Mouse (Mus musculus): ENCODE data around the gene Mif4gd. TPM values are rescaled to one million over a fixed set of nuclear protein-coding genes. Genes with fewer than 3 reads are reported as not detected.

Gene Mif4gd
- polyA plus RNA-seq, 1 experiment from 2014 or later, result 16.2 TPM

- Histone ChIP-seq H3K4me1 (ENCODE audit: control insufficient read depth, insufficient read depth, low read depth, low read length) (peaks cover 17% of the 10 kb centered on the region), H3K9me3 (ENCODE audit: control insufficient read depth, low read length) (no peaks in the 10 kb centered on the region), H3K4me2 (ENCODE audit: low read length) (no peak overlapping the region), H3K36me3 (ENCODE audit: control insufficient read depth, insufficient read depth, low read length) (peaks cover 12% of the 10 kb centered on the region), H3K27ac (ENCODE audit: low read depth, low read length) (no peak overlapping the region), H3K27me3 (replicated peaks; ENCODE audit: control insufficient read depth, insufficient read depth, low read length) (no peaks in the 10 kb centered on the region), H3K9ac (ENCODE audit: low read depth, low read length) (no peak overlapping the region), H3K4me3 (ENCODE audit: low read length) (no peak overlapping the region)
- WGBS, result 94% methylated on average over 4 of the region's 4 CpGs
- ATAC-seq, result no peak
These were observed 14.5 kb downstream of the Mif4gd start for GRCm38 (mm10) chr11:115598309-115598708.

GRCm38 (mm10) chr11:115595209-115595608 is 17.6 kb downstream of the Mif4gd start:
- Histone ChIP-seq H3K4me2 (ENCODE audit: low read length) (no peak overlapping the region), H3K9me3 (ENCODE audit: control insufficient read depth, low read length) (no peaks in the 10 kb centered on the region), H3K9ac (ENCODE audit: low read depth, low read length) (no peak overlapping the region), H3K4me3 (ENCODE audit: low read length) (no peak overlapping the region), H3K4me1 (ENCODE audit: control insufficient read depth, insufficient read depth, low read depth, low read length) (no peaks in the 10 kb centered on the region), H3K27me3 (replicated peaks; ENCODE audit: control insufficient read depth, insufficient read depth, low read length) (no peaks in the 10 kb centered on the region), H3K27ac (ENCODE audit: low read depth, low read length) (no peak overlapping the region), H3K36me3 (ENCODE audit: control insufficient read depth, insufficient read depth, low read length) (peaks cover 36% of the 10 kb centered on the region)
- no peak for ATAC-seq
- WGBS, result 97% methylated on average over 3 of the region's 3 CpGs

DNA sequence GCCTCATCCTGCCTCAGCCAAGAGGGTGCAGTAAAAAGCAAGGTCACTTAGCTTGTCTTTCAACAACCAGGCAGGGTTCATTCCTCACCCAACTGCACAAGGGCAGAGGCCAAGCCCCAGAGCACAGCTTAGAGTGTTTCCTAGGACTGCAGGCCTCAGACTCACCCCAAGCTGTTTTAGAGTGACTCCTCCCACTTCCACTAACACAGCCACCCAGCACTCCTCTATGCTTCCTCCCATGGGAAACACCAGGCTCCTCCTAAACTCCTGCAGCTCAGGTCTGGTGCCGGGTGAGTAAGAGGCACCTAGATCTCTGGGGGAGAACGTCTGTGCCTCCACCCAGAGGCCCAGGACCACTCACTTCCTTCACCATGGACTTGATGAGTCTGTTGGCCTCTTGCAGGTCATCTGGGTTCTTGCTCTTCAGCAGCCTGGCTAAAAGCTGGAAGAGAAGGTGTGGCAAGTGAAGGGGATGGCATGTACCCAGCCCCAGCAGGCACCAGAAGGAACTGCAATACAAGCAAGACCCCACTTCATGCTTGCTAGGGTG is 22.2 kb downstream of the Mif4gd start:
- H3K9me3 ChIP-seq (ENCODE audit: control insufficient read depth, low read length), result no peaks in the 10 kb centered on the region
- no peaks in the 10 kb centered on the region for H3K4me1 ChIP-seq (ENCODE audit: control insufficient read depth, insufficient read depth, low read depth, low read length)
- ATAC-seq, result no peak
- peaks cover 69% of the 10 kb centered on the region for H3K36me3 ChIP-seq (ENCODE audit: control insufficient read depth, insufficient read depth, low read length)
- no peak overlapping the region for H3K9ac ChIP-seq (ENCODE audit: low read depth, low read length)
- 98% methylated on average over 2 of the region's 2 CpGs for WGBS
- H3K4me3 ChIP-seq (ENCODE audit: low read length), result no peak overlapping the region
- no peak overlapping the region for H3K4me2 ChIP-seq (ENCODE audit: low read length)
- H3K27ac ChIP-seq (ENCODE audit: low read depth, low read length), result no peak overlapping the region
- H3K27me3 ChIP-seq (replicated peaks; ENCODE audit: control insufficient read depth, insufficient read depth, low read length), result no peaks in the 10 kb centered on the region

- H3K27ac ChIP-seq (ENCODE audit: low read depth, low read length), result no peak overlapping the region
- no peak overlapping the region for H3K9ac ChIP-seq (ENCODE audit: low read depth, low read length)
- H3K9me3 ChIP-seq (ENCODE audit: control insufficient read depth, low read length), result no peaks in the 10 kb centered on the region
- no peak overlapping the region for H3K4me2 ChIP-seq (ENCODE audit: low read length)
- H3K36me3 ChIP-seq (ENCODE audit: control insufficient read depth, insufficient read depth, low read length), result peaks cover 70% of the 10 kb centered on the region
- H3K4me3 ChIP-seq (ENCODE audit: low read length), result no peak overlapping the region
- no peaks in the 10 kb centered on the region for H3K4me1 ChIP-seq (ENCODE audit: control insufficient read depth, insufficient read depth, low read depth, low read length)
- no peaks in the 10 kb centered on the region for H3K27me3 ChIP-seq (replicated peaks; ENCODE audit: control insufficient read depth, insufficient read depth, low read length)
- 77% methylated on average over 9 of the region's 9 CpGs for WGBS
- ATAC-seq, result no peak
These were observed 24.8 kb downstream of the Mif4gd start for GRCm38 (mm10) chr11:115587984-115588383.

DNA sequence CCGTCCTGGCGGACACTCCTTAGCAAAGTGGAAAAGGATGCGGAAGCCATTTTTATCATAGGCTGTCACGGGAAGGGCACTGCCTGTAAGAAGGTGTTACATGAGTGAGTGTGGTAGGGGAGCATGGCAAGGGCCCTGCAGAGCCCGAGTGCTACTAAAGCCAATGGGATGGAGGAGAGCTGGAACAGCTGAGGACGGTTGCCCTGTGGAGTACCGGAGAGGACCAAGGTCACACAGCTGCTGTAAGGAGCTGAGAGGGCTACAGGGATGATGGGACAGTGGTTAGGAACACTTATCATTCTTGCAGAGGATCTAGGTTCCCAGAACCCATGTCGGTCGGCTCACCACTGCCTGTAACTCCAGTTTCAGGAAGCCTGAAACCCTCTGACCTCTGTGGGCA is 26.4 kb downstream of the Mif4gd start:
- ATAC-seq, result no peak
- H3K9ac ChIP-seq (ENCODE audit: low read depth, low read length), result no peak overlapping the region
- no peaks in the 10 kb centered on the region for H3K4me1 ChIP-seq (ENCODE audit: control insufficient read depth, insufficient read depth, low read depth, low read length)
- peaks cover 69% of the 10 kb centered on the region for H3K36me3 ChIP-seq (ENCODE audit: control insufficient read depth, insufficient read depth, low read length)
- no peak overlapping the region for H3K27ac ChIP-seq (ENCODE audit: low read depth, low read length)
- 93% methylated on average over 9 of the region's 9 CpGs for WGBS
- H3K4me3 ChIP-seq (ENCODE audit: low read length), result no peak overlapping the region
- no peaks in the 10 kb centered on the region for H3K27me3 ChIP-seq (replicated peaks; ENCODE audit: control insufficient read depth, insufficient read depth, low read length)
- no peaks in the 10 kb centered on the region for H3K9me3 ChIP-seq (ENCODE audit: control insufficient read depth, low read length)
- H3K4me2 ChIP-seq (ENCODE audit: low read length), result no peak overlapping the region

- Histone ChIP-seq H3K9me3 (ENCODE audit: control insufficient read depth, low read length) (no peaks in the 10 kb centered on the region), H3K4me2 (ENCODE audit: low read length) (no peak overlapping the region), H3K9ac (ENCODE audit: low read depth, low read length) (no peak overlapping the region), H3K4me3 (ENCODE audit: low read length) (no peak overlapping the region), H3K27ac (ENCODE audit: low read depth, low read length) (no peak overlapping the region), H3K4me1 (ENCODE audit: control insufficient read depth, insufficient read depth, low read depth, low read length) (no peaks in the 10 kb centered on the region), H3K27me3 (replicated peaks; ENCODE audit: control insufficient read depth, insufficient read depth, low read length) (no peaks in the 10 kb centered on the region), H3K36me3 (ENCODE audit: control insufficient read depth, insufficient read depth, low read length) (peaks cover 69% of the 10 kb centered on the region)
- WGBS, result 91% methylated on average over 7 of the region's 7 CpGs
- no peak for ATAC-seq
These were observed 27.1 kb downstream of the Mif4gd start for GRCm38 (mm10) chr11:115585573-115586100.

DNA sequence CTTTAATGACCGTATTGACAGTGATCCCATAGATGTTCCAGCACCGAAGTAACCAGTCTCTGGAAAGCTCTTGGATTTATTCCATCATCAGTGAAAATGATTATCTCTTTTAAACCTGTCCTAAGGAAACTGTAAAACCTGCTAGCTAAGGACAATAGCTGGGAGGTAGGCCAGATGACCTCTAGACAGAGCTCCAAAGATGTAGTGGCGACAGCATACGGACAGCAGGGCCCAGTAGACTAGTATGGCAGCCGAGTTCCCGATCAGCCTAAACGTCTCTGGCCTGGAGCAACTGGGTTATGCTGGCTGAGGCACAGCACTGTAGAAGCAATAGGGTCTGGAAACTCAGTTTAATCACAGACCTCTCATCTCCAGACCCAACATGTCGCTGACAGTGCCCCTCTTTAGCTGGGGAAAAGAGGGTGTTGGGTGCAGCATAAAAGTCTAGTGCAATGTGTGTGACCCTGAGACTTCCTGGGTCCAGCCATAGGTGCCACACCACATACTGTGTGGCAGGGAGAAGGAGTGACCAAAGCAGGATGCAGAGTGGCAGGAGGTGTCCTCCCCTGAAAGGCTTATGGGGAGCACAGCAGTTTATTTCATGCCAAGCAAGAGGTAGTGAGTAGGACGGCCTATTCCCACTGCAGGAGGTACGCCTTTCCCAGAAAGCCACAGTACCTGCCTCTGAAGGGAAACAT is 28.2 kb downstream of the Mif4gd start:
- WGBS, result 88% methylated on average over 10 of the region's 10 CpGs
- Histone ChIP-seq H3K27me3 (replicated peaks; ENCODE audit: control insufficient read depth, insufficient read depth, low read length) (no peaks in the 10 kb centered on the region), H3K36me3 (ENCODE audit: control insufficient read depth, insufficient read depth, low read length) (peaks cover 61% of the 10 kb centered on the region), H3K9me3 (ENCODE audit: control insufficient read depth, low read length) (no peaks in the 10 kb centered on the region), H3K4me3 (ENCODE audit: low read length) (no peak overlapping the region), H3K27ac (ENCODE audit: low read depth, low read length) (no peak overlapping the region), H3K9ac (ENCODE audit: low read depth, low read length) (no peak overlapping the region), H3K4me2 (ENCODE audit: low read length) (no peak overlapping the region), H3K4me1 (ENCODE audit: control insufficient read depth, insufficient read depth, low read depth, low read length) (no peaks in the 10 kb centered on the region)
- no peak for ATAC-seq

DNA sequence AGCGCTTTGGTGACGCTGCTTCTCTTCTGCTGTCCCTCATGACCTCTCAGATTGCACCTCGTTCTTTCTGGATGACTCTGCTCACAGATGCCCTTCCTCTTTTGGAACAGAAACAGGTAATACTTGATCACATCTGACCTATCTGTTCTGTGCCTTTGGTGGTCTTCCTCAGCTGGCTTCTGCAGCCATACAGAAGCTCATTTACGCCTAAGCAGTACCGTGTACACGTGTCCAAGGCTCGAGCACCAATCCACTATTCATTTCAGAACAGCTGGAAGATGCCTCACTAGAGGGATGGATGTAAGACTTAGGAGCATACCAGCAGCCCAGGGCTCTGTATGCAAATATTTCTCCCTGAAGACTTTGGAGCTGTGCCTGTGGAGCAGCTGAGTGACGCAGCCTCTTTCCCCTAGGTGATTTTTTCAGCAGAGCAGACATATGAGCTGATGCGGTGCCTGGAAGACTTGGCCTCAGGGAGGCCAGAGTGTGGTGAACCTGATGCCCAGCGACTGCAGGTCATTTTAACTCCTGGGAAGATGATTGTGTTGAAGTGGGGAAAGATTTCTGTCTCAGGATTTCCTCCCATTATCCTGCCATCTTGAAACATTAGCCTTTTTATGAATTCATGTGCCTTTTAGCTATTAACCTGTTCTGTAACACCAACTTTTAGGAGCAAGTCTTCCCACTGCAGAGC is 29.7 kb downstream of the Mif4gd start:
- H3K4me3 ChIP-seq (ENCODE audit: low read length), result no peak overlapping the region
- no peaks in the 10 kb centered on the region for H3K27me3 ChIP-seq (replicated peaks; ENCODE audit: control insufficient read depth, insufficient read depth, low read length)
- H3K9ac ChIP-seq (ENCODE audit: low read depth, low read length), result no peak overlapping the region
- no peaks in the 10 kb centered on the region for H3K9me3 ChIP-seq (ENCODE audit: control insufficient read depth, low read length)
- H3K27ac ChIP-seq (ENCODE audit: low read depth, low read length), result 0 out of 2 replicates have a peak overlapping the region, but pooled peaks have one; percentile 1
- 83% methylated on average over 10 of the region's 10 CpGs for WGBS
- H3K4me1 ChIP-seq (ENCODE audit: control insufficient read depth, insufficient read depth, low read depth, low read length), result no peaks in the 10 kb centered on the region
- no peak overlapping the region for H3K4me2 ChIP-seq (ENCODE audit: low read length)
- peaks cover 61% of the 10 kb centered on the region for H3K36me3 ChIP-seq (ENCODE audit: control insufficient read depth, insufficient read depth, low read length)
- ATAC-seq, result no peak

DNA sequence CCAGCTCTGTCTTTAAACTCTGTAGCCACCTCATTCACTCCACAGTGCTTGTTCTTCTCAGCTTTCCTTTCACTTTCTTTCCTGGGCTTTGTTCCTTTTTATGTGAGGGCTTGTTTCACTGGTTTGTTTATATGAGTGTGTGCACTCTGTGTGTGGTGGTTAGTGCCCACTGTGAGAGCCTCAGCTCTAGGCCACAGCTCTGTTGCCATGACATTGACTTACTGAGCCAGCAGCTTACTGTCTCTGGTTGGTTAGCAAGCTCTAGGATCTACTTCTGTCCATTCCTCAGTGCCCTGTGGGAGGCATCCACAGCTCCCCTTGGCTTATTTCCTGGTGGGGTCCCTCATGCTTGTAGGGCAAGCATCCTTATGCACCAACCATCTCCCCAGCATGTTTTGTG is 33.7 kb downstream of the Mif4gd start:
- ATAC-seq, result no peak

More for the DNA sequence above, 33.7 kb downstream of the Mif4gd start:
- no peak overlapping the region for H3K4me2 ChIP-seq (ENCODE audit: low read length)
- H3K4me3 ChIP-seq (ENCODE audit: low read length), result no peak overlapping the region
- peaks cover 33% of the 10 kb centered on the region for H3K36me3 ChIP-seq (ENCODE audit: control insufficient read depth, insufficient read depth, low read length)
- H3K9ac ChIP-seq (ENCODE audit: low read depth, low read length), result no peak overlapping the region
- H3K9me3 ChIP-seq (ENCODE audit: control insufficient read depth, low read length), result no peaks in the 10 kb centered on the region
- no peaks in the 10 kb centered on the region for H3K4me1 ChIP-seq (ENCODE audit: control insufficient read depth, insufficient read depth, low read depth, low read length)
- H3K27me3 ChIP-seq (replicated peaks; ENCODE audit: control insufficient read depth, insufficient read depth, low read length), result no peaks in the 10 kb centered on the region
- H3K27ac ChIP-seq (ENCODE audit: low read depth, low read length), result no peak overlapping the region

Measured in hindbrain, embryonic 16.5 days (tissue).